Mouse (Mus musculus) forelimb bud, embryonic 11.5 days (tissue): ENCODE data around the gene Olfr221.

Source experiments
- DNase-seq: peaks from one replicate; pipeline ENCODE4 v3.0.0-alpha.2; 2012; ENCODE audit warnings: low read depth, low spot score

Gene Olfr221

DNA sequence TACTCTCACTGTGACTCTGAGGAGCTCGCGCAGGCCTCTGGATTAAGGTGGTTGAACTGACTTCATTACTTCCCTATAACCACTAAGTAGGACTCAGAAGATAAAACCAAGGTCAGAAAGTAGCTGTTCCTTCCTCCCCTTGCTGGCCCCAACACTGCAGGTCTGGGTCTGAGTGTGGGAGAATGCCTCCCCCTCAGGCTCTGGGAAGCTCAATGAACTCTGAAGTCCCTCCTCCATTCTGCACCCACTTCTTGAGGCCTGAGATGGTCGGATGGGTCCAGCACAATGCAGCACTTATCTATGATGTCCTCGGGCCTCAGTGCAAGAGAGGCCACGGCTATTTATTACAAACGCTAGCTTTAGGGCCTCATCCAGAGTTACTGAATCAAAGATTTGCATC lies 36.6 kb downstream of the Olfr221 start:
- DNase-seq = no peak

DNA sequence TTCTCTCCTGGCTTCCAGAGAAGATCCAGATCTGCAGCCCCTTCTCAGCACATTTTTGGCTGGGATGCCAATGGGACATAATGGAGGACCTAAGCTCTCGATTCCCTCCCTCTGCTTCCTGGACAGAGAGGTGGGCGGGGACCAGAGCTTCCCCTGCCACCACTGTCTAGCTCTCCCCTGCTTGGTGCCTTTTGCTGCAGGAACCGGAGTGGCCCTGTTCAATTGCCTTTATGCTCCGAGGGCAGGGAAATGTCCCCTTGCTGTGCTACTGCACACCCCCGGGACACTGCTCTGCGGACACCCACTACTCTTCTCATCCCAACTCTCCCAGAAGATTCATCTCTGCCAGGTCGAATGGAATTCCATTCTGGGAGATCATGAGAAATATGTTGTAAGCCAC lies 37.1 kb downstream of the Olfr221 start:
- no peak for DNase-seq

DNA sequence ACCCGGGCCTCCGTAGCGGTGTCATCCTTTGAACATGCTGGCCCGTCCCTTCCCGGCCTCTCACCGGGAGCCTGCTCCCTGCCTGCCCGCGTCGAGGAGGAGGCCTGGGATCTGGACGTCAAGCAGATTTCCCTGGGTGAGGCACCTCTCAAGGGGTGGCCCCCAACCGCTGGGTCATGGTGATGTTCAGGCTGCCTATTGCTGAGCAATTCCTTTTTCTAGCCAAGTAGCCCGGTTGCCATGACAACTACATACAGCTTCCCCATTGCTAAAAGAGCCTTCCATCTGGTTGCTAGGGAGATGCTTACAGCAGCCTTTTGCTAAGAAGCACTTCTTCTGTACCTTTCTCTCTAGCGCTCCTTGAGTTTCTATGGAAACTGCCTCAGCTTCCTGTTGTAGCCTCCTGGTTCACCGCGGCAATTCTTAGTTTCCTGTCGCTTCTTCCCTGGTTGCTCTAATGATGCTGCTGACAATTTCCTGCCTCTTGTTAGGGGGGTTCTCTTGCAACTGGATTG lies 38.2 kb downstream of the Olfr221 start:
- no peak for DNase-seq

DNA sequence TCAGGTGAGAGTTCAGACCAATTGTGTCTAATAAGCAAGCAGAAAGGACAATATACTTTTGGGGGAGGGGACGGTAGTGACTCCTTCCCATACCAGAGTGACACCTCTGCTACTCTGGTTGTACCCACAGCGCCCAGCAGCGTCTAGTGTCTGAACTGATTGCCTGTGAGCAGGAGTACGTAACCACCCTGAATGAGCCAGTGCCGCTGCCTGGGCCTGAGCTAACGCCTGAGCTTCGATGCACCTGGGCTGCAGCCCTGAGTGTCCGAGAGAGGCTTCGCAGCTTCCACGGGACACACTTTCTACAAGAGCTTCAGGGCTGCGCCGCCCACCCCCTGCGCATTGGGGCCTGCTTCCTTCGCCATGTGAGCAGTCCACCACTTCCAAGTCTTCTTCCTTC lies 44.8 kb downstream of the Olfr221 start:
- DNase-seq = no peak

DNA sequence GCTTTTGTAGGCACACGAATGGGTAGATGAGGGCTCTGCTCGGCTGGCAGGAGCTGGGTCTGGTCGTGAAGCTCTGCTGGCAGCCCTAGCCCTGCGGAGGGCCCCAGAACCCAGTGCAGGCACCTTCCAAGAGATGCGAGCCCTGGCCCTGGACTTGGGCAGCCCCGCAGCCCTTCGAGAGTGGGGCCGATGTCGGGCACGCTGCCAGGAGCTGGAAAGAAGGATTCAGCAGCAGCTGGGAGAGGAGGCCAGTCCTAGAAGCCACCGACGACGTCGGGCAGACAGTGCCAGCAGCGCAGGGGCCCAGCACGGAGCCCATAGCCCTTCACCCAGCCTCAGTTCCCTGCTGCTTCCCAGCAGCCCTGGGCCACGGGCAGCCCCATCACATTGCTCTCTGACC lies 45.4 kb downstream of the Olfr221 start:
- DNase-seq = no peak

DNA sequence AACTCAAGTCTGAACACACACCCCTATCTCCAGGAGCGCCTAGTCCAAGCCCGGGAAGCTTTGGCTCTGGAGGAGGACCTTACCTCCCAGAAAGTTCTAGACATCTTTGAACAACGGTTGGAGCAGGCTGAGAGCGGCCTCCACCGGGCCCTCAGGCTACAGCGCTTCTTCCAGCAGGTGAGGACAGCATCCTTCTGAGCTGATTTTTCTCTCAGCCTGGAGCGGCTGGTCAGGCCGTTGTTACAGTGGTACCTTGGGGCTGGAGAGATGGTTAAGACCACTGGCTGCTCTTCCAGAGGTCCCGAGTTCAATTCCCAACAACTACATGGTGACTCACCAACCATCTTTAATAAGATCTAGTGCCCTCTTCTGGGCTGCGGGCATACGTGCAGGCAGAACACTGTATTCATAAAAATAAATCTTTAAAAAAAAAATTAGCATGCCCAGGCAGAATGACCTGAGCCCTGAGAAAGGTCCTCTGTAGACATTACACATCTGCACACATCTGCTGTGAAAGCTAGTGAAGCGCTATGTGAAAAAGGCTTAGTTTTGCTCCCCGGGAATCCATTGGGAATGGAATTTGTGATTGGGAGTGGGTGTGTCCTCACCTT lies 45.9 kb downstream of the Olfr221 start:
- no peak for DNase-seq

DNA sequence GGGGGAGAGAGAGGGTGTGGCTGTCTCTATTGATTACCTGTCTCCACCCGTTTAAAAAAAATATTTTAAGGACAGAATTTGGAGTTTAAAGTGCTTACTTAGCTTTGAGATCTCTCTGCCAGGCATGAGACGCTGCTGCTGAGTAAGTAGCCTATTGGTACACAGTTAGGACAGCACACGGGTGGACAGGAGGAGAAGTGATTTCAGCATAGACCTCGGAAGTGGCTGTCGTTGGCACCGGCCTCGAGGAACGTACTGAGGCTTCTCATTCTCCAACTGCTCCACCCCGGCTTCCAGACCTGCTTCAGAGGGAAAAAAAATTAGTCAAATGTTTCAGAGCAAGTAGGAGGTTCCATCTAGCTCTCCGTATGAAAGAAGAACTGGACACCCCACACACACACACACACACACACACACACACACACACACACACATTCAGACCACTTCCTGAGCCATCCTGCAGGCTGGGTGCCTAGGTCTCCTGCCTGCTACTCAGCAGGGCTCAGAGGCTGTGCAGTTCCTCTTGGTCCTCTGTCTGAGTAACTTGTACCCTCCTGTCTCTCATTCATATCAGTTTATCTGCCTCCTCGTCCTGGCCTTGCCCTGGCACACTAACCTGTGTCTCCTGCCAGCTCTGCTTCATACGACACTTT lies 46.9 kb downstream of the Olfr221 start:
- no peak for DNase-seq

DNA sequence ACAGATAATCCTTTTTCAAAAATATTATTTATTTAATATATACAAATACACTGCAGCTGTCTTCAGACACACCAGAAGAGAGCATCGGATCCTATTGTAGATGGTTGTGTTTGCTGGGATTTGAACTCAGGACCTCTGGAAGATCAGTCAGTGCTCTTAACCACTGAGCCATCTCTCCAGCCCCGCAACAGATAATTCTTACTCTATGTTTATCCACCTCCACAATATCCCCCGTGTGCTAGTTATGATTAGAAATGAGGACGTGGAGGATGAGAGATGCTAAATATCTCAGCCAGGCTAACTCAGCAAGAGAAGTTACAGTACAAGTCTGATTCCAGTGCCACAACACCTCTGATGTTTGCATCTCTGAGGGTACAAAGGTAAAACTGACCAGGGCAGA lies 47.8 kb downstream of the Olfr221 start:
- no peak for DNase-seq

DNA sequence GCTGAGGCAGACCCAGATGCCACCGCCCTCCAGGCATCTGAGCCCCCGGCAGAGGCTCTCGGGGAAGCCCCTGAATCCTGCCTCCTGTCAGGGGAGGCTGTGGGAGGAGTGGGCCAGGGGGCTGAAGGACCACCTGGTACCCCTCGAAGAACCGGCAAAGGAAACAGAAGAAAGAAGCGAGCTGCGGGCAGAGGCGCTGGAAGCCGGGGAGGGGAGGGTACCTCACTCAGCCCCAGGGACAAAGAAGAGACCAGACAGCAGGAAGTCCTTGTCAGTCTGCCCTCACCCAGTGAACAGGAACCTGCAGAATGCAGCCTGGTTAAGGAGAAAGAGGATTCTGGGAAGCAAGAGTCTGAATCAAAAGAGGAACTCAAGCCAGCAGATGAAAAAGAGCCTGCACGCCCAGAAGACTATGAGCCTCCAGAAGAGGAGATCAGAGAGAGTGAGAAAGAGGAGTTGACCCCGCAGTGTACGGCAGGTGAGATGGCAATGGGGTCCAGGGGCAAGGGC lies 52.7 kb downstream of the Olfr221 start:
- DNase-seq = no peak

DNA sequence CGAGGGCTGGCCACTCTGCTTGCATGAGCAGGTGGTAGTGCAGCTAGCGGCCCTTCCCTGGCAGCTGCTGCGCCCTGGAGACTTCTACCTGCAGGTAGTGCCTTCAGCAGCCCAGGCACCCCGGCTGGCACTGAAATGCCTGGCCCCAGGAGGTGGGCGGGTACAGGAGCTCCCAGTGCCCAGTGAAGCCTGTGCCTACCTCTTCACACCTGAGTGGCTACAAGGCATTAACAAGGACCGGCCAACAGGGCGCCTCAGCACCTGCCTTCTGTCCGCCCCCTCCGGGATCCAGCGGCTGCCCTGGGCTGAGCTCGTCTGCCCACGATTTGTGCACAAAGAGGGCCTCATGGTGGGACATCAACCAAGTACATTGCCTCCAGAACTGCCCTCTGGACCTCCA lies 53.5 kb downstream of the Olfr221 start:
- no peak for DNase-seq

DNA sequence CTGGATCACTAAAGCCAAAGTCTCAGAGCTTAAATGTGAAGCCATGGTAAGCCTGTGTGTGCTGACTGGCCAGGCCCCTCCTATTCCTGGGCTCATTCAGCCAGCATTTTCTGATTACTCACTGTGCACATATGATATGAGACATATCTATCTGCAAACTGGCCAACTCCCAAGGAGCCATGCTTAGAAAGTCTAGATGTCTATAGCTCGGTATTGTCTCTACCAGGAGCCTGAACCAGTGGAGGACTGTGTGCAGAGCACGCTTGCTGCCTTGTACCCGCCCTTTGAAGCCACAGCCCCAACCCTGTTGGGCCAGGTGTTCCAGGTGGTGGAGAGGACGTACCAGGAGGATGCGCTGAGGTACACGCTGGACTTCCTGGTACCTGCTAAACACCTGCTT lies 55.1 kb downstream of the Olfr221 start:
- DNase-seq = no peak

DNA sequence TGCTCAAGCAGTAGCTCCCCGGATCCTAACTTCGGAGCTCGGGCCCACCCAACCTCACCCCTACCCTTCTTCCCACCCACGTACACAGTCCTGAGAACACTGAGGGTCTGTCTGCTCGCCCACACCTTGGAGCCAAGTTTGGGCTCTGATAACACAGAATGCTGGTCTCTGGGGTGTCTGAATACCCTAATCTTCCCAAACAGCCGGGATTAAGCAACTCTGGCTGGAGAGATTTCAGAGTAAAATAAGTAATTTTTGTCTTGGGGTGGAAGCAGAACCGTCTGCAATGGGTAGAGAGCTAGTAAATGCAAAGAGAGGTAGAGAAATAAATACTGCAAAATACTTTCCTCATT lies 56.1 kb downstream of the Olfr221 start:
- DNase-seq = no peak

DNA sequence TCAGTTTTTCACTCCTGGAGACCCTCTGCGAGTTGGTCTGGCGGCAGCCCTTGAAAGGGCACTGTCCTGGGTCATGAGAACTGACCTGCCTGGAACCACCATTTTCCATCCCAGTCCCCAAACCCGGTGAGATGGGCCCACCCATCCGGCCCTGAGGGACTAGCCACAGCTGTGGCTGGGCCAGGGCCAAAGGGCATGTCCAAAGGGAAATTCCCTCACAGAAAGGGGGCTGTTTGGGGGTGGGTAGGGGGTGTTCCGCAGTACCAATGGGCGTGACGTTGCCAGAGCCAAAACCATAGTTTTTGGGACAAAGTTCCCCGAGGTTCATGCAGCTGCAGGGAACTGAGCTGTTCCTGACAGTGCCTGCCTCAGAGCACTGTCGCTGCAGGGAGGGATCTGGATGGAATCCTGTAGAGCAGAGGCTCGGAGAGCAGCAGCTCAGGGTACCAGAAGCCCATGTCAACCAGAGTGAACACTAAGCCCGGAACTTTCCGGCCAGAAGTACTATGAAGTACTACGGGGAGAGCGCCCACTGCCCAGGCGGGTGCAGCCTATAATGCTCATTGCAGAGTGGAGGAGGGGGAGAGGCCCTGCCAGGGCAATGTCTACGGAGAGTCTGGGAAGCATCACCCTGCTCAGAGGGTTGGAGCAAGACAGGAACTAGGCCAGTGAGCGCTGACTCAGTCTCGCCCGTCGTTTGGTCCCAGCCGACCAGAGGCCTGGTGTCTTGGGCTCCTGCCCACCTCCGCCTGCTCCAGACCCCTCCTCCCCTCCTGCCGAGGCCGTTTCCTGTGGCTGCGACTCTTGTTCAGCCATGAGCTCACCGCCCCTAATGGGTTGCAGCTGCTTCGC lies 56.7 kb downstream of the Olfr221 start:
- peak; percentile 90 for DNase-seq

DNA sequence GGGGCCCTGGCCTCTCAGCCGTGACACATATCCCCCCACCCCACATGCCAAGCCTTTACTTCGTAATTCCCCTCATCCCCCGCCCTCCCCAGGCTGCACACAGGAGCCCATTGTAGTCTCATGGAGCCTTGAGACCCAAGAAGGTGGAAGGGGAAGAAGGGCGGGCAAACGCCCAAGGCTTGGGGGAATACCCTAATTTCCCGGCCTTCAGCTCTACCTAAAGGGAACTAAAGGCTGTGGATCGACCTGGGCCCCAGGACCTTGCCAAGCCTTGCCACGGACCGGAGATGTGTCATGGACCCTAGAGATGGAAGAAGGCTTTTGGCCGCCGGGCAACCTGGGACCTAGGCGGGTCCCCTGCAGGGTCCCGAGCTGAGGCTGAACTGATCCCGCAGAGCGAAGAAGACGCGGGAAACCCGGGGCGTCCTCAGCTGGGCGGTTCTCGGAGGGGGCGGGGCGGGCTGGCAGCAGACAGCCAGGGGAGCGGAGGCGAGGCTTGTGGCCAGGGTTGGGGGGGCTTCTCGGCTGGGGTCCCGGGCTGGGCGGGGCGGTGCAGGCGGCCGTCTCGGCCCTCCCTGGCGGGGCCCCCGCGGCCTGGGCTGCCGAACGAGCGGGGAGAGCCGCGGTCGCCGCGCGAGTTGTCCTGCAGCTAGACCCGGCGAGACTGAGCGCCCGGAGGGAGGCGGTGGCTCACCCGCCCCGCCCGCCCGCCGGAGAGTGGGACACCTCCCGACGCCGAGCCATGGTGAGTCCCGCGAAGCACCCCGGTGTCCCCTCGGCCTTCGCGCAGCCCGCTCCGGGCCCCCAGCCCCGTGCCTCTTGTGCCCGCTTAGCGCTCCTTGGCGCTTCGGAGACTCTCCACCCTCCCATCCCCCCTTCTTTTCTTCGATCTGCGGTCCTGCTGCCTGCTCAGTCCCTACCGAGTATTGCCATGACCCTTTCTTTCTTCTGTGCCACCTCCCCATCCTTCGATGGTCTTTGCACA lies 57.7 kb downstream of the Olfr221 start, which contains the start of gene Arhgef40:
Arhgef40 (plus strand) TSS at position 473 of the 985 bp plus-strand sequence.
- DNase-seq = peak; percentile 72
